Mouse (Mus musculus) kidney, adult 2 months (tissue): Measurements from ENCODE around the gene Ptprn2.

ENCODE experiments used
- CTCF ChIP-seq: fragments of 200-500 bp; conservative IDR thresholded peaks from 2 replicates; pipeline ENCODE4 v1.5.1; 2011; ENCODE audit warnings: low read depth, mild to moderate bottlenecking, control low read depth, low read length, moderate library complexity, mixed read lengths; ENCODE audit not compliant: insufficient read depth, insufficient read length
- POLR2A ChIP-seq: fragments of 200-500 bp; IDR thresholded peaks from one replicate; pipeline ENCODE4 v1.6.1; 2011; ENCODE audit warnings: low read depth, low read length, control low read depth

DNA sequence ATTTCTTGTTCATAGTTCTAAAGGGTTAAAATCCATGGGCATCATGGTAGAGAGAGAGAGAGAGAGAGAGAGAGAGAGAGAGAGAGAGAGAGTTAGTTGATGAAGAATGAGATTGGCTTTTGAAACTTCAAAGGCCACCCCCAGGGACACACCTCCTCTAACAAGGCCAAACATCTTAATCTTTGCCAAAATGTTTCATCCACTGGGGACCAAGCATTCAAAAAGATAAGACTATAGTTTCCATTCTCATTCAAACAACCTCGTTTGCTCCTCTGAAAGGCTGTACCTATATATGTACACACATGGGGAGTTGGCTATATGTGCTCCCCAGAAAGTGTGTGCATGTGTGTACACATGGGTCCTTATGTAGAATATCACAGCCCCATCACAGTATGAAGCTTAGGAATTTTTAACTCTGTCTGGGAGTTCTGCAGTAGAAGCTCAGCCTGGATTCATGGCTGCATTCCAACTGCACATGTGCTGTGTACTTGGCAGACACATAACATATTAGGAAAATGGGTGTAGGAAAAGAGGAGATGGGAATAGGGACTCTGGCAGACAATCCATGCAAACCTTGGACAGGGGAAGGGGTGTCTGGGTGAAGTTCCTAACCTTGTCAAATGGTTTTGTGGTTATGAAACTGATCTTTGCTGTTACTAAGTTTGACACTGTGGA lies 600.3 kb downstream of the Ptprn2 start:
- TF ChIP-seq CTCF (no peak), POLR2A (no peak)
